Mouse (Mus musculus): Measurements from ENCODE around the gene Frem3. TPM values are rescaled to one million over a fixed set of nuclear protein-coding genes. Genes with fewer than 3 reads are reported as not detected.

The Frem3 gene
- polyA plus RNA-seq, 1 experiment from 2014 or later = 0.11 TPM

DNA sequence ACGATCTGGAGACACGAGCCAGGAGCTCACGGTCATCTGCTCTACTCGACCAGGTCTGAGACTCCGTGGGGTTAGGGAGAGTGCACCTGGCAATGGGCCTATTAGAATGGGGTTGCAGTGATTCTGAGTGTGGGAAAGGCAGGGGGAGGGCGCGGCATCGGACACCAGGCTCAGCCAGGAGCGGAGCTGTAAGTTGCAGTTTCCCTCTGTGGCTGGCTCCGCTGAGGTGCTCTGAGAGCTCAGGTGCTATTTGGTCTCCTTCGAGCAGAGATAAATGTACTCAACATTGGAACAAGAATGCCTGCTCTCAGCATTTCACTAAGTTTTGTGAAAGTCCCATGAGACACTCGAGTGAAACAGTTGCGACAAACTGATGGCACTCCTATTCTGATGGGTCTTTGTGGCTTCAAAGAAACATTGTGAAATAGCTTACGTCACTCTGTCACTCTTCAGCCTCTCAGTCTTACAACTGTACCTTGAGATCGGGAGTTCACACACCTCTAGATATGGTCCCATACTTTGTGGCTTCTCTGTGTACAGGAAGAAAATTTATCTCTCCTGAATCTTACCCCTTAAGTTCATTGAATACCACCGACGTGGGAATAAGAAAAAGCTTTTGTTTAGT lies 58.5 kb downstream of the Frem3 start:
- ATAC-seq (replicated peaks; ENCODE audit: insufficient number of reproducible peaks, low FRiP score, low TSS enrichment) = no peak
- 67% methylated on average over 17 of the region's 17 CpGs for WGBS (ENCODE audit: insufficient replicate concordance)
- H3K9ac ChIP-seq (ENCODE audit: low read depth, low read length) = no peak overlapping the region

DNA sequence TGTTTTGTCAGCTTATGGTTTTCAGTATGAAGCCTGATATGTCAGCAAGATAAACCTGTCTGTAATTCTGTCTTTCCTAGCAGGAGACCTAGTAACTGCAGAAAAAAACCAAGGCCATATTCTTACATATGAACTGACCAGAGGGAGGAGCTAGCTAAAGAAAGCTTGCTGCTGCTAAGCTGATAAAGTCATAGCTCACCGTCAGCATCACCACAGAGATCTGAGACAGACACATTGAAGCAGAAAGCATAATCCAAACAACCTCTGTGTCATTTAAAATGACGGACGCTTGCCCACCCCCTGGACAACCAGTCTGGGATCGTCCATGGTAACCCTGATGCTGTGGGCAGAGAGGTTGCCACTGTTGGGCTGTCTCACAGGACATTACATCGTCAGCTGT lies 71.7 kb downstream of the Frem3 start:
- Histone ChIP-seq H3K4me3 (ENCODE audit: low read depth, low read length) (no peak overlapping the region), H3K4me2 (no peak overlapping the region), H3K9me3 (replicated peaks; ENCODE audit: control insufficient read depth, low read length) (no peaks in the 10 kb centered on the region), H3K4me1 (ENCODE audit: control insufficient read depth, insufficient read depth, low read length) (no peaks in the 10 kb centered on the region), H3K27ac (ENCODE audit: low read depth, low read length) (no peak overlapping the region), H3K9ac (ENCODE audit: low read depth, low read length) (no peak overlapping the region), H3K36me3 (ENCODE audit: control insufficient read depth, insufficient read depth, low read length) (no peaks in the 10 kb centered on the region), H3K27me3 (ENCODE audit: control insufficient read depth, insufficient read depth, low read length) (no peaks in the 10 kb centered on the region)
- no peak for ATAC-seq (replicated peaks; ENCODE audit: insufficient number of reproducible peaks, low FRiP score, low TSS enrichment)
- WGBS (ENCODE audit: insufficient replicate concordance) = 70% methylated on average over 5 of the region's 5 CpGs

More for the DNA sequence above, 58.5 kb downstream of the Frem3 start:
- no peaks in the 10 kb centered on the region for H3K4me1 ChIP-seq (ENCODE audit: control insufficient read depth, insufficient read depth, low read length)
- no peaks in the 10 kb centered on the region for H3K9me3 ChIP-seq (replicated peaks; ENCODE audit: control insufficient read depth, low read length)
- no peak overlapping the region for H3K27ac ChIP-seq (ENCODE audit: low read depth, low read length)
- H3K36me3 ChIP-seq (ENCODE audit: control insufficient read depth, insufficient read depth, low read length) = no peaks in the 10 kb centered on the region
- H3K4me2 ChIP-seq = no peak overlapping the region
- H3K27me3 ChIP-seq (ENCODE audit: control insufficient read depth, insufficient read depth, low read length) = no peaks in the 10 kb centered on the region
- no peak overlapping the region for H3K4me3 ChIP-seq (ENCODE audit: low read depth, low read length)

DNA sequence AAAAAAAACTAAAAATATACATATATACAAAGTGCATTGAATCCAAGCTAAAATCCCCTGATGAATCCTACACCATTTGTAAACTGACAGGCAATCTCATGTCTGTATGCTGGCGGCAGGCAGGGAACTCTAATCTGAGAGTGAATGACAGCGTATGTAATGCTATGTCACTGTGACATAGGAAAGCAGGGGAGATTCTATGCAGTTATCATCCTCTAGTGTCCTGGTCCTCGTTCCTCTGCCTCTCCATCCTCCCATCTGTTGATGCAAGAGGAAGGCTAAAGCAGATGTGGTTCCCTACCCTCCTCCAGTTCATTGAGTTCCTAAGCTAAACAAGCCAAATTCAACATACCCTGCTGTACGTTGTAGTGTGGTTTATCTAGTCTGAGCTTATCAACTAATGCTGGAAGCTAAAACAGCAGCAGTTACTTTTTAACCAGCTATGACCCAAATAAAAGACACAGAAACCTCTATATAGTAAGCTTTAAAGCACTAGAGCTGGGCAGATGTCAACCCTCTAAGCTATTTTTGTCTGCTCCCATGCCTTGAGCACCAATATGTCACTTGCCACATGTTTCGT lies 73.0 kb downstream of the Frem3 start:
- Histone ChIP-seq H3K9me3 (replicated peaks; ENCODE audit: control insufficient read depth, low read length) (no peaks in the 10 kb centered on the region), H3K9ac (ENCODE audit: low read depth, low read length) (no peak overlapping the region), H3K27me3 (ENCODE audit: control insufficient read depth, insufficient read depth, low read length) (no peaks in the 10 kb centered on the region), H3K4me2 (no peak overlapping the region), H3K27ac (ENCODE audit: low read depth, low read length) (no peak overlapping the region), H3K4me3 (ENCODE audit: low read depth, low read length) (no peak overlapping the region), H3K4me1 (ENCODE audit: control insufficient read depth, insufficient read depth, low read length) (no peaks in the 10 kb centered on the region), H3K36me3 (ENCODE audit: control insufficient read depth, insufficient read depth, low read length) (no peaks in the 10 kb centered on the region)
- 44% methylated on average over 5 of the region's 5 CpGs for WGBS (ENCODE audit: insufficient replicate concordance)
- ATAC-seq (replicated peaks; ENCODE audit: insufficient number of reproducible peaks, low FRiP score, low TSS enrichment) = no peak

DNA sequence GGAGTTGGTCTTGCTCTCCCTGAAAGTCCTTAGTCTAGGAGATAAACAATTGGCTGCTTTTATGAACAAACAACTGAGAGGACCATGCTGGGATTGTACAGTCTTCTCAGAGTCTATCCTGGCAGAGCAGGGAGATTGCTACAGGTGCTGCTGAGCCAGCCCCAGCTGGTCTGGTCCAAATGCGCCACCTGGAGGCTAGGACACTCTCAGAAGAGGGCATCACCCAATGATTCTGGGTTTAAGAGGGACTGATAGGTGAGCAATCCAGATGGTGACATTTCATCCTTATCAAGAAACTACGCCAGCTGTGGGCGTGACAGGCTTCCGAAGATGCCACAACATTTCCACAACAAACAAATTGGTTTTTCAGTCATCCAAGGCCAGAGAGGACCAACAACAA lies 77.3 kb downstream of the Frem3 start:
- 23% methylated on average over 4 of the region's 4 CpGs for WGBS (ENCODE audit: insufficient replicate concordance)
- Histone ChIP-seq H3K4me3 (ENCODE audit: low read depth, low read length) (no peak overlapping the region), H3K36me3 (ENCODE audit: control insufficient read depth, insufficient read depth, low read length) (no peaks in the 10 kb centered on the region), H3K4me2 (no peak overlapping the region), H3K27ac (ENCODE audit: low read depth, low read length) (no peak overlapping the region), H3K4me1 (ENCODE audit: control insufficient read depth, insufficient read depth, low read length) (no peaks in the 10 kb centered on the region), H3K27me3 (ENCODE audit: control insufficient read depth, insufficient read depth, low read length) (no peaks in the 10 kb centered on the region), H3K9me3 (replicated peaks; ENCODE audit: control insufficient read depth, low read length) (no peaks in the 10 kb centered on the region), H3K9ac (ENCODE audit: low read depth, low read length) (no peak overlapping the region)
- ATAC-seq (replicated peaks; ENCODE audit: insufficient number of reproducible peaks, low FRiP score, low TSS enrichment) = no peak

DNA sequence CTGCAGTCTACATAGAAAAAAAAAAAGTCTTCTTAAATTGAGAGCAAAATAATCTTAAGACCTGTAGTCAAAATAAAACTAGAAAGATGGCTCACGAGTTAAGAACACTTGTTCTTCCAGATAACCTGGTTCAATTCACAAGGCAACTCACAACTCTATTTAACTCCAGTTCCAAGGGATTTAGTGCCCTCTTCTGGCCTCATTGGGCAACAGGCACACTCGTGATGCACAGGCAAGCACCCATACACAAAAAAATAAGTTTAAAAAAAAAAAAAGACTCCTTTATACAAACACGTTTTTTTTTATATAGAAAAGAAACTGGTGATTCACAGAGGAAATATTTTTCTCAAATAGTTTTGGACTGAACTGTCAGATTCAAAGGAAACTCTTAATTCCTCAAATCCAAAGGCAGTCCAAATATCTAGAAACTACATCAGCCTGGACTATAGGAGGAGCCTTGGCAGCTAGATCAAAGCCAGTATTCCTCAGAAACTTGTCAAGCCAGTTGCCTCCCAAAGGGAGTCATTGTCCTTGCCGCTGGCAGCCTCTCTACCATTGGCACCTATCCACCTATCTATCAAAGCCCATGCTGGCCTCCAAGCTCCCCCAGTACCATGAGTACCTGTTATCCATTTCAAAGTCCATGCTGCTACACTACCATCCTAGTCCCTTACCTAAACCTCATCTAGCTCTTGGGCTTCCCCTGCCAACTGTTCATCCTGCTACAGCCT lies 100.0 kb downstream of the Frem3 start:
- Histone ChIP-seq H3K36me3 (ENCODE audit: control insufficient read depth, insufficient read depth, low read length) (peaks cover 25% of the 10 kb centered on the region), H3K27ac (ENCODE audit: low read depth, low read length) (no peak overlapping the region), H3K9me3 (replicated peaks; ENCODE audit: control insufficient read depth, low read length) (no peaks in the 10 kb centered on the region; the same call in 1 of the 2 replicates), H3K4me2 (no peak overlapping the region), H3K27me3 (ENCODE audit: control insufficient read depth, insufficient read depth, low read length) (no peaks in the 10 kb centered on the region), H3K9ac (ENCODE audit: low read depth, low read length) (no peak overlapping the region), H3K4me3 (ENCODE audit: low read depth, low read length) (no peak overlapping the region), H3K4me1 (ENCODE audit: control insufficient read depth, insufficient read depth, low read length) (no peaks in the 10 kb centered on the region)
- ATAC-seq (replicated peaks; ENCODE audit: insufficient number of reproducible peaks, low FRiP score, low TSS enrichment) = no peak
- WGBS (ENCODE audit: insufficient replicate concordance) = 83% methylated on average over 4 of the region's 4 CpGs

DNA sequence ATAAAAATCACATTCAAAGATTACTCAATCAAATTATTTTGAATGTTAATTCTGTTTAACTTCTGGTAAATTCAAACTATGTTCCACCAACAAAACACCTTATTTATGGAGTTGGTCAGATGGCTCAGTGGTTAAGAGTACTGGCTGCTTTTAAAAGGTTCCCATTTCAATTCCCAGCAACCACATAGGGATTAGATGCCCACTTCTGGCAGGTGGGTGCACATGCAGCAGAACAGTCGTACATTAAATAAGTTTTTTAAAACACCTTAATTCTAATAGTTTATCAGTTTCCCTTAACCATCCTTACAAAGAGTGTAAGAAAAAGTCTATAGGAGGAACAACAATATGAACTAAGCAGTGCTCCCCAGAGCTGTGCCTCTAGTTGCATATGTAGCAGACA lies 103.6 kb downstream of the Frem3 start:
- Histone ChIP-seq H3K4me1 (ENCODE audit: control insufficient read depth, insufficient read depth, low read length) (no peaks in the 10 kb centered on the region), H3K9me3 (replicated peaks; ENCODE audit: control insufficient read depth, low read length) (no peaks in the 10 kb centered on the region; the same call in 1 of the 2 replicates), H3K9ac (ENCODE audit: low read depth, low read length) (no peak overlapping the region), H3K4me3 (ENCODE audit: low read depth, low read length) (no peak overlapping the region), H3K4me2 (no peak overlapping the region), H3K36me3 (ENCODE audit: control insufficient read depth, insufficient read depth, low read length) (peaks cover 17% of the 10 kb centered on the region), H3K27ac (ENCODE audit: low read depth, low read length) (no peak overlapping the region), H3K27me3 (ENCODE audit: control insufficient read depth, insufficient read depth, low read length) (no peaks in the 10 kb centered on the region)
- ATAC-seq (replicated peaks; ENCODE audit: insufficient number of reproducible peaks, low FRiP score, low TSS enrichment) = no peak
- WGBS (ENCODE audit: insufficient replicate concordance) = 81% methylated on average over 1 of the region's 1 CpGs

DNA sequence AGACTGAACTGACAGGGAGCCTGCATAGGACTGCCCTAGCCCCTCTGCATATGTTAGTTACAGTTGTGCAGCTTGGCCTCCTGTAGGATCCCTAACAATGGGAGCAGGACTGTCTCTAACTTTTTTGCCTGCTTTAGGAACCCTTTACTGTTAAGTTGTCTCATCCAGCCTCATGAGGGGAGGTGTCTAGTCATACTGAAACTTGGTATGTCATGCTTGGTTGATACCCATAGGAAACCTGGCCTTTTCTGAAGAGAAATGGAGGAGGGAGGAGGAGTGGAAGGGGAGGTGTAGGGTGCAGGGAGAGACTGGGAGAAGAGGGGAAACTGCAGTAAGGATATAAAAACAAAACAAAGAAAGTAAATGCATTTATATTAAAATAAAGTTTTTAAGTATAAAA lies 121.4 kb downstream of the Frem3 start:
- Histone ChIP-seq H3K9me3 (replicated peaks; ENCODE audit: control insufficient read depth, low read length) (no peaks in the 10 kb centered on the region), H3K36me3 (ENCODE audit: control insufficient read depth, insufficient read depth, low read length) (peaks cover 25% of the 10 kb centered on the region), H3K9ac (ENCODE audit: low read depth, low read length) (no peak overlapping the region), H3K27ac (ENCODE audit: low read depth, low read length) (no peak overlapping the region), H3K4me2 (no peak overlapping the region), H3K27me3 (ENCODE audit: control insufficient read depth, insufficient read depth, low read length) (no peaks in the 10 kb centered on the region), H3K4me1 (ENCODE audit: control insufficient read depth, insufficient read depth, low read length) (no peaks in the 10 kb centered on the region; the same call in 1 of the 2 replicates), H3K4me3 (ENCODE audit: low read depth, low read length) (no peak overlapping the region)
- ATAC-seq (replicated peaks; ENCODE audit: insufficient number of reproducible peaks, low FRiP score, low TSS enrichment) = no peak

DNA sequence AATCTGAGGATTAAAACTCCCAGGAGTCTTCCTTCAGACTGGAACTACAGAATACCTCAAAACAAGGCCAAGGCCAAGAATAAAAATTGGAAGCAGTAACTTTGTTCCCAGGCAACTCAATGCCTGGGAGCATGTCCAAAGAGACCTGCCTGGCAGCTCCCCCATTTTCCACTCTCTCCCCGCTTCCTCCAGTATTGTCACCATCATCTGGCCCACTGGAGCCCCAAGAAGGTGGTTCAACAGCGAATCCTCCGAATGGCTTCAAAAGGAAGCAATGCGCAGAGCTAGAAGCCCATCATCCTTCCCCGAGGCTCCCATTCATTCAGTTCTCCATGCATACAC lies 127.1 kb downstream of the Frem3 start:
- Histone ChIP-seq H3K4me3 (ENCODE audit: low read depth, low read length) (peak overlapping the region; percentile 97), H3K27me3 (ENCODE audit: control insufficient read depth, insufficient read depth, low read length) (no peaks in the 10 kb centered on the region), H3K27ac (ENCODE audit: low read depth, low read length) (peak overlapping the region; percentile 99), H3K4me2 (peak overlapping the region; percentile 98), H3K9ac (ENCODE audit: low read depth, low read length) (peak overlapping the region; percentile 91), H3K9me3 (replicated peaks; ENCODE audit: control insufficient read depth, low read length) (no peaks in the 10 kb centered on the region), H3K4me1 (ENCODE audit: control insufficient read depth, insufficient read depth, low read length) (peaks cover 7% of the 10 kb centered on the region; the same call in 1 of the 2 replicates), H3K36me3 (ENCODE audit: control insufficient read depth, insufficient read depth, low read length) (peaks cover 12% of the 10 kb centered on the region)
- WGBS (ENCODE audit: insufficient replicate concordance) = 0% methylated on average over 5 of the region's 5 CpGs
- ATAC-seq (replicated peaks; ENCODE audit: insufficient number of reproducible peaks, low FRiP score, low TSS enrichment) = no peak

All from heart, embryonic 11.5 days (tissue).